Mouse (Mus musculus): ENCODE results near the gene Tmem87a.
A peak's percentile ranks its signal among the peaks of the same experiment; 100 is the strongest.

The Tmem87a gene

GRCm38 (mm10) chr2:120403986-120404822 lies at the start of gene Tmem87a:
TSS of gene Tmem87a (minus strand) at chr2:120404113.
- DNase-seq (ENCODE audit: low spot score in 2 of 2) = peak; percentile 91 to 92

GRCm38 (mm10) chr2:120452600-120452999 lies 48.7 kb upstream of the Tmem87a start:
- no peak for DNase-seq (ENCODE audit: low spot score in 2 of 2)

- no peak for DNase-seq (ENCODE audit: low spot score in 2 of 2)
Measured at GRCm38 (mm10) chr2:120450724-120451123, 46.8 kb upstream of the Tmem87a start.

GRCm38 (mm10) chr2:120447306-120447705 lies 43.4 kb upstream of the Tmem87a start:
- no peak for DNase-seq (ENCODE audit: low spot score in 2 of 2)

GRCm38 (mm10) chr2:120446373-120446772 lies 42.5 kb upstream of the Tmem87a start:
- no peak for DNase-seq (ENCODE audit: low spot score in 2 of 2)

GRCm38 (mm10) chr2:120444486-120444885 lies 40.6 kb upstream of the Tmem87a start:
- no peak for DNase-seq (ENCODE audit: low spot score in 2 of 2)

- no peak for DNase-seq (ENCODE audit: low spot score in 2 of 2)
Measured at GRCm38 (mm10) chr2:120424386-120424785, 20.5 kb upstream of the Tmem87a start.

- DNase-seq (ENCODE audit: low spot score in 2 of 2) = peak in 1 of 2 experiments; percentile 6
Measured at GRCm38 (mm10) chr2:120414738-120415414, 11.0 kb upstream of the Tmem87a start.

GRCm38 (mm10) chr2:120414113-120414512 lies 10.2 kb upstream of the Tmem87a start:
- no peak for DNase-seq (ENCODE audit: low spot score in 2 of 2)

GRCm38 (mm10) chr2:120411096-120411628 lies 7.2 kb upstream of the Tmem87a start:
- no peak for DNase-seq (ENCODE audit: low spot score in 2 of 2)

GRCm38 (mm10) chr2:120404823-120405765 lies 1.2 kb upstream of the Tmem87a start:
- DNase-seq (ENCODE audit: low spot score in 2 of 2) = no peak

GRCm38 (mm10) chr2:120403653-120403985 lies 294 bp downstream of the Tmem87a start, which contains the start of gene Ganc:
TSS of gene Ganc (plus strand) at chr2:120403896.
- DNase-seq (ENCODE audit: low spot score in 2 of 2) = no peak

- DNase-seq (ENCODE audit: low spot score in 2 of 2) = no peak
Measured at GRCm38 (mm10) chr2:120402813-120403212, 1.1 kb downstream of the Tmem87a start.

GRCm38 (mm10) chr2:120397951-120398350 lies 6.0 kb downstream of the Tmem87a start:
- no peak for DNase-seq (ENCODE audit: low spot score in 2 of 2)

- DNase-seq (ENCODE audit: low spot score in 2 of 2) = no peak
Measured at GRCm38 (mm10) chr2:120392406-120392805, 11.5 kb downstream of the Tmem87a start.

- DNase-seq (ENCODE audit: low spot score in 2 of 2) = no peak
Measured at GRCm38 (mm10) chr2:120390934-120391333, 13.0 kb downstream of the Tmem87a start.

- DNase-seq (ENCODE audit: low spot score in 2 of 2) = no peak
Measured at GRCm38 (mm10) chr2:120389376-120389775, 14.5 kb downstream of the Tmem87a start.

- no peak for DNase-seq (ENCODE audit: low spot score in 2 of 2)
Measured at GRCm38 (mm10) chr2:120387291-120387690, 16.6 kb downstream of the Tmem87a start.

- no peak for DNase-seq (ENCODE audit: low spot score in 2 of 2)
Measured at GRCm38 (mm10) chr2:120386264-120386663, 17.6 kb downstream of the Tmem87a start.

GRCm38 (mm10) chr2:120373858-120374257 lies 30.1 kb downstream of the Tmem87a start:
- no peak for DNase-seq (ENCODE audit: low spot score in 2 of 2)

GRCm38 (mm10) chr2:120367416-120368207 lies 36.3 kb downstream of the Tmem87a start:
- DNase-seq (ENCODE audit: low spot score in 2 of 2) = no peak
